Mouse (Mus musculus) cerebellum, adult 2 months (tissue): ENCODE data around the gene Th.
A peak's percentile ranks its signal among the peaks of the same experiment; 100 is the strongest.

Experiments
- CTCF ChIP-seq: fragments of 200-500 bp; IDR thresholded peaks from 2 replicates; pipeline ENCODE4 v1.5.1; 2011; ENCODE audit warnings: low read depth, mild to moderate bottlenecking, control low read depth, low read length, moderate library complexity, borderline replicate concordance; ENCODE audit not compliant: insufficient read depth
- POLR2A ChIP-seq: fragments of 200-500 bp; IDR thresholded peaks from 2 replicates; pipeline ENCODE4 v1.6.1; 2011; ENCODE audit warnings: low read length, control low read depth, borderline replicate concordance; ENCODE audit not compliant: insufficient read depth

DNA sequence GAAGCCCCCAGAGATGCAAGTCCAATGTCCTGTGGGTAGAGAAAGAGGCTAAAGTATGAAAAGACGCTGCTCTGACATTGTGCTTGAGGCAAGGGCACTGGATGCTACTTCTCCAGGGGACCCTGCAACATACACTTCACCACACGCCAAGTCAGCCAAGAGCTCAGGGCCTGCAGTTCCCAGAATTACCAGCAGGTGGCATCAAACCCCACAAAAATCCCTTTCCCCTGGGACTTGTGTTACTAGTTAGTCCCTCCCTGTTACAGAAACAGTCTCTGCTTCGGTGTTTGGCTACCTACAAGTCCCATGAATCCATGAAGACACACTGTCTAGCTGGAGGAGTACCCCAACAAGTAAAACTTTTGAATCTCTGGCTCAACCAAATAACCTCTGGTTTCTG, 36.3 kb downstream of the Th start:
- TF ChIP-seq CTCF (peak; percentile 96), POLR2A (no peak)
